Mouse (Mus musculus) liver (tissue): ENCODE results near the gene Pla2g7.

Experiments used
- DNase-seq: peaks from one replicate; pipeline ENCODE4 v3.0.0-alpha.2; 2020; ENCODE audit warnings: mixed read lengths

The Pla2g7 gene

GRCm38 (mm10) chr17:43581012-43581467 lies 13.1 kb downstream of the Pla2g7 start:
- peak; percentile 17 for DNase-seq

DNA sequence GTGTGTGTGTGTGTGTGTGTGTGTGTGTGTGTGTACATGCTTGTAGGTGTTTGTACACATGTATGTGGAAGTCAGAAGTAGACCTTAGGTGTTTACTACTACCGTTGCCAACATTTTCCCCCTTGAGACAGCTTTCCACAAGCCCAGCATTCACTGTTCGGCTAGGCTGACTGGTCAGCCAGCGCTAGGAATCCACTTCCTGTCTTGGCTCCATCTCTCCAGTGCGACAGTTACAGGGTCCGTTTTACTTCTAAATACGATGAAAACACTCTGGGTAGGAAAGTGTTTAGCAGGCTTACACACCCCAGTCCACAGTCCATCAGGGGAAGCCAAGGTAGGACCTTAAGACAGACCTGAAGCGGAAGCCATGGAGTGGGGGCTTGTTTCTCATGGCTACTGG lies 16.9 kb downstream of the Pla2g7 start:
- no peak for DNase-seq

- no peak for DNase-seq
Measured at GRCm38 (mm10) chr17:43587278-43587677, 19.4 kb downstream of the Pla2g7 start.

- no peak for DNase-seq
Measured at GRCm38 (mm10) chr17:43589750-43590149, 21.9 kb downstream of the Pla2g7 start.

GRCm38 (mm10) chr17:43590531-43590930 lies 22.6 kb downstream of the Pla2g7 start:
- no peak for DNase-seq

- DNase-seq, result no peak
Measured at GRCm38 (mm10) chr17:43592296-43593291, 24.7 kb downstream of the Pla2g7 start.

GRCm38 (mm10) chr17:43597742-43598141 lies 29.8 kb downstream of the Pla2g7 start:
- no peak for DNase-seq

GRCm38 (mm10) chr17:43598706-43599105 lies 30.8 kb downstream of the Pla2g7 start:
- no peak for DNase-seq

DNA sequence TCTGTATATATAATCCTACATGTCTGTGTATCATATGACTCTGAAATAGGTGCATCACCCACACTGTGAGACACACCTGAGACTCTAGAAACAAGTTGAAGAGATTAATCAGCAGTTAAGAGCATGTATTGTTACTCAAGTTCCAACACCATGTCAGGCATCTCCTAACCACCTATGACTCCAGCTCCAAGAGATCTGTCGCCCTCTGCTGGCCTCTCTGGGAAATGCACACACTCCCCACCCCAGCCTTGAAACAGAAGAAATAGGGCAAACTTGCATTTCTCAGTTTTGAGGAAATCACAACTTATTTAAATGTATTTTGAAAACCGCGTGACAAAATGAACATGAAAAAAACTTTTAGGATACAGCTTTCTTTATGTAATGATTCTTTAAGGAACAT lies 38.8 kb downstream of the Pla2g7 start:
- DNase-seq, result peak; percentile 69

GRCm38 (mm10) chr17:43611586-43611985 lies 43.7 kb downstream of the Pla2g7 start:
- DNase-seq, result peak; percentile 60

- DNase-seq, result no peak
Measured at GRCm38 (mm10) chr17:43612221-43612620, 44.3 kb downstream of the Pla2g7 start.

GRCm38 (mm10) chr17:43619156-43619555 lies 51.3 kb downstream of the Pla2g7 start:
- no peak for DNase-seq

DNA sequence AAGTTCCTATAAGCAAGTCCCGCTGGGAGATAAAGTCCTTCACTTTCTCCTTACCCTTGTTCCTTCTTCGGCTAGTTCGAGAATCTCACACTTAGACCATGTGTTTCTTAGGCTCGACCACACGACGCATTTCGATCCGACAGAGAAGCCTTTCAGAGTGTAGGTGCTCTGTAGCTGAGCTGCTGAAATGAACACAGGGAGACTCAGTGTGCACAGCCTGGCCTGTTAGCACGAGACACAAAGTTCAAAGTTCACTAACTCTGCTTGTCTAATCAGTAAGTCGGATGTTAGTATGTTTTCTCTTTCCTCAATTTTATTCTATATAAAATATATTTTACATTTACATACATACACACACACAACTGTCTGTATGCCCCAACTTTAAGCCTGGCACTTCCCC lies 54.2 kb downstream of the Pla2g7 start:
- DNase-seq, result no peak

DNA sequence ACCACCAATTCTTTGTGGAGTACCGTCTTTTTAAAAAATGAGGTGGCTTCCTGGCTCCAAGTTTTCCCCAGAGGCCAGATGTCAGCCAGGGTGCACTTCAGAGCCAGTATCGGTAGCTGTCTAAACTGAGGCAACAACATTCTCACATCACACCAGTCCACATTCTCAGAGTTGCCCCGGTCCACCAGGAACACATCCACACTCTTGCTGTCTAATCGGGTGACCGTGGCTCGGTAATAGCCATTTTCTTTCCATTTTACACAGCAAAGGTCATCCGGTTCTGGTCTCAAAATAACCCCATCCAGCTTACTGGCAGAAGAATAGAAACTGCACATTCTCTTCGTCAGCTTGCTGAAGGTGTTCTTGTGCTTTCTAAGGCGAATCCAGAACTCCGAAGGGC lies 60.3 kb downstream of the Pla2g7 start:
- no peak for DNase-seq

- DNase-seq, result no peak
Measured at GRCm38 (mm10) chr17:43629026-43629495, 61.2 kb downstream of the Pla2g7 start.

DNA sequence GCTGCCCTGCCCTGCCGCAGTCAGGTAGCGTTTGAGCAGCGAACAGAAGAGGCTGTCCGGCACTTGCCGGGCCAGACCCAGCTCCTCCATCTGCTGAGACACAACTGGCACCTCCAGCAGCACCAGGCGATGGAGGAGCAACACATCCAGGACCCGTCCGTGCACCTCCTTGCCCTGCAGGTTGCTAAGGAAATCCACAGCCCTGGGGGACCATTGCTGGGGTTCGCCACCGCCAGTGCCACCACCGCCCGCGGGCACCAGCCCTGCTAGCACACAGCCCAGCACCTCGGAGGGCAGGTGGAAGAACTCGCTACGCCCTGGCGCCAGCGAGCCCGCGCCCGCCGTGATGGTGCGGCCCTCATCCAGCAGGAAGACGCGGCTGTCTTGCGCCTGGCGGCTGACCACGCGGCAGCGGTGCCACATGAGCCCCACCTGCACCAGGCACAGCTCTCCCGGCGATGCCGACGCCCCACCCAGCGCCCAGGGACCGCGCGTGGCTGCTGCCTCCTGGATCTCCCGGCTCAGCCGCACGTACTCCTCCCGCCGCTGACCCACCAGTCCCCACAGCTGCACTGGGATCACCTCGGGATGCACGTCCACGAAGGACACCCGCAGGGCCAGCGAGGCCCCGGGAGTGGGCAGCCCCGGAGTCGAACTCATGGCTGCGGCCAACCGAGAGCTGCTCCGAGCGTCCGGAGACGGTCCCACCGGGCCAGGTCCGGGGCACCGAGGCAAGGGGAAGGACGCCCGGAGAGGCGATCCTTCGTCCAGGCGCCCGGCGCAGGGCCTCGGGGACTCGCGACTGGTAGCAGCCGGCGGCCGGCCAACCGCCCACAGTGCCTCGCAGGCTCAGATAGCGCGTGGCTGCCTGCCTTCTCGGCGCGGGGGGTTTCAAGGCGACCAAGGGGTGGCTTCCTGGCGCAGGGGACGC lies 61.9 kb downstream of the Pla2g7 start, which contains the start of gene Tdrd6:
Gene Tdrd6, minus strand, starts transcription at position 804 of the 931 bp plus-strand sequence.
- DNase-seq, result no peak

DNA sequence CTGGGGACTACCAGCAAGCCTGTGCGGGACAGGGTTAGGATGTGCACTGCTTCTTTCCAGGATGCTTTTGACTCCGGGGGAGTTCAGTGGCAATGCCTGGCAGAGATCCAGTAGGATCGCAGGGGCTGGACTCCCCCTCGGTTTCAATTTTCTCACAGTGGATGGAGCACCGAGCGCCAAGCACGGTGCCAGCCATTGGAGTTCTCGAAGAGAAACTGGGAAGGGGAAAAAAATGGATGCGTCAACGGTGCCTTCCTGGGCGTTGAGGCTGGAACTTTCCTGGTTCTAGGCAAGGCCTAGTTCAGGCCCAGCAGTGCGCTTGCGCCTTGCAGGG lies 62.5 kb downstream of the Pla2g7 start:
- no peak for DNase-seq

GRCm38 (mm10) chr17:43637146-43637545 lies 69.2 kb downstream of the Pla2g7 start:
- no peak for DNase-seq

DNA sequence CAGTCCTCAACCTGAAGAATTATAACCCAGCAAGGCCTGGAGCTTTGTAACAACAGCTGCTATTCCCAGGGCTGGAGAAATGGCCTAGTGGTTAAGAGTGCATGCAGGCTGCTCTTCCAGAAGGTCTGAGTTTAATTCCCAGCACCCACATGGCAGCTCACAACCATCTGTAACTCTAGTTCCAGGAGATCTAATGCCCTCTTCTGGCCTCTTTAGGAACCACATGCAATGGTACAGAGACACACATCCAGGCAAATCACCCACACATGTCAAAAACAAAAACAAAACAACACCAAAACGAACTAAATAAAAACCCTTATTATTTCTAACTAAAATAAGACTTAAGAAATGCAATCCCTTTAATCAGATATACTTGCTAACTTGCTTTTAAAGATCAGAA lies 72.9 kb downstream of the Pla2g7 start:
- DNase-seq, result no peak

- no peak for DNase-seq
Measured at GRCm38 (mm10) chr17:43643191-43643590, 75.3 kb downstream of the Pla2g7 start.

- DNase-seq, result no peak
Measured at GRCm38 (mm10) chr17:43644375-43644774, 76.5 kb downstream of the Pla2g7 start.

DNA sequence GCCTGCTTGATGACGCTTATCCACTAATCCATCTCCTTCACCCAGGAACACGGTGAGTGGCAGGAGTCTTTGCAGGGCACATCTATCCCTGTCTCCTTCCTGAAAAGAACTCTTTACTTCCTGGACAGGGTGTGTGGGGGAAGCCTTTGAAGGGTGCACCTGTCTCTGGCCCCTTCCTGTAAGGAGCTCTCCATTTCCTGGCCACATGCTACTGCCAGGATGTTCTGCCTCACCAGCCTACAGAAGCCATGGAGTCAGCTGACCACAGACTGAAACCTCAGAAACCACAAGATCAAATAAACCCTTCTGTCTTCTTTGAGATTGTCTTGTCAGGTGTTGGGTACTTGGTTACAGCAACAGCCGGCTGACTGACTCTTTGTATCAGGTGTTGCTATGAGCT lies 77.2 kb downstream of the Pla2g7 start:
- no peak for DNase-seq

DNA sequence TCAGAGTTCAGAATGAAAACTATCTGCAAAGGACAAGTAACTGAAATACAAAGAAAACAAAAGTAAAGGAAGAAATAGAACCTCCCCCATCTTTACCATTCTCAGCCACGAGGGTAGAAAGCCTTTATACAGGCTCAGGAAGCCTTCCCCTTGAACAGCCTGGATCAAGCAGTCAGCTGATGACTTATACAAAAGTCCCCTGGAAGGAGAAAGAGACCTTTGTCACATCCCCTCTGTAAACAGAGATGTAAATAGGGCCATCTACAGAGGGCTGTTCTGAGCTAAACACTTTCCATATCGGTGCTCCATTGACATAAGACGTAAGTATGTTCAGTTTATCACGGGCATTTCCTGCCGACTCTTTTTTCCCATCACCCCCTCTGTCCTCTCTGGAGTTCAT lies 79.0 kb downstream of the Pla2g7 start:
- no peak for DNase-seq
